Comparison of ENCODE assay signal across 18 mouse cellular contexts in genomic region chr11:75441034-75441433, GRCm38 (mm10). TPM values are rescaled to one million over a fixed set of nuclear protein-coding genes. Genes with fewer than 3 reads are reported as not detected.
"Had no signal": no experiment of that assay in that cellular context is flagged by ENCODE, and none has a peak within 500 bp of the region (broad histone marks: within the 10 kb centered on the region; RNA-seq: fewer than 3 reads in every experiment).

No protein-coding gene starts in this region.

- H3K36me3 ChIP-seq: lung, embryonic 15.5 days had no signal

- H3K4me1 ChIP-seq: limb, embryonic 12.5 days; lung, embryonic 15.5 days; midbrain, embryonic 12.5 days; midbrain, embryonic 15.5 days had no signal

- ATAC-seq: inflammation-experienced regulatory T-cells, adult 6 months; intestine, embryonic 16.5 days; midbrain, embryonic 15.5 days had no signal

- H3K9me3 ChIP-seq: limb, embryonic 12.5 days; lung, embryonic 15.5 days; megakaryocyte, embryonic 14.5 days; midbrain, embryonic 12.5 days; midbrain, embryonic 15.5 days; neural tube, embryonic 12.5 days had no signal

- H3K27ac ChIP-seq: left cerebral cortex, adult 2 months; limb, embryonic 12.5 days; liver, embryonic 14.5 days; lung, embryonic 15.5 days; midbrain, embryonic 12.5 days; midbrain, embryonic 15.5 days; neural tube, embryonic 12.5 days had no signal

- H3K9ac ChIP-seq: limb, embryonic 12.5 days; liver, embryonic 14.5 days; lung, embryonic 15.5 days; midbrain, embryonic 12.5 days; midbrain, embryonic 15.5 days; neural tube, embryonic 12.5 days had no signal

- DNase-seq: kidney, postnatal 14 days; layer of hippocampus, postnatal 36 days; lung, adult 18-20 months; lung, postnatal 10 days; lung, postnatal 36 days; thymus, adult 18-20 months; thymus, postnatal 36 days had no signal

- H3K4me3 ChIP-seq: left cerebral cortex, adult 2 months; limb, embryonic 12.5 days; lung, embryonic 15.5 days; megakaryocyte, embryonic 14.5 days; midbrain, embryonic 12.5 days; midbrain, embryonic 15.5 days; neural tube, embryonic 12.5 days had no signal

- H3K27me3 ChIP-seq: limb, embryonic 12.5 days; lung, embryonic 15.5 days; midbrain, embryonic 12.5 days; midbrain, embryonic 15.5 days; neural tube, embryonic 12.5 days had no signal

- H3K4me2 ChIP-seq: limb, embryonic 12.5 days; lung, embryonic 15.5 days; midbrain, embryonic 12.5 days; midbrain, embryonic 15.5 days; neural tube, embryonic 12.5 days had no signal

RNA-seq across cellular contexts. Expression of gene Serpinf2, which starts 1.6 kb away (rescaled TPM):
- total RNA-seq: left cerebral cortex, postnatal 10 days had no signal
- polyA plus RNA-seq: inflammation-experienced regulatory T-cells, adult 6 months; midbrain, embryonic 12.5 days; midbrain, embryonic 15.5 days had no signal
